Mouse (Mus musculus) MEL (cell line): ENCODE data around the gene Ikzf3.

ENCODE experiments used
- BHLHE40 ChIP-seq: IDR thresholded peaks from 2 replicates; pipeline ENCODE4 v1.6.1; 2012; ENCODE audit warnings: low read depth, mild to moderate bottlenecking, inconsistent platforms, low read length, improper control_type of control experiment, borderline replicate concordance
- CHD1 ChIP-seq: IDR thresholded peaks from 2 replicates; pipeline ENCODE4 v1.6.1; 2012; ENCODE audit warnings: low read depth, mild to moderate bottlenecking, inconsistent platforms, low read length, improper control_type of control experiment
- CTCF ChIP-seq, 3 experiments: IDR thresholded peaks in 2 of 3; conservative IDR thresholded peaks in 1 of 3; 2 replicates each; pipeline ENCODE4 v1.5.1; 2011 to 2012; ENCODE audit warnings: low read length in 3 of 3, low read depth in 2 of 3, mild to moderate bottlenecking in 2 of 3, improper control_type of control experiment in 1 of 3, inconsistent platforms in 1 of 3, mixed read lengths in 1 of 3, moderate library complexity in 1 of 3; ENCODE audit not compliant: control insufficient read depth in 1 of 3, insufficient read depth in 1 of 3, poor library complexity in 1 of 3, severe bottlenecking in 1 of 3
- ETS1 ChIP-seq: IDR thresholded peaks from 2 replicates; pipeline ENCODE4 v1.6.1; 2012; ENCODE audit warnings: low read depth, mild to moderate bottlenecking, inconsistent platforms, low read length, improper control_type of control experiment, moderate library complexity
- MAFK ChIP-seq: IDR thresholded peaks from 2 replicates; pipeline ENCODE4 v1.6.1; 2011; ENCODE audit warnings: low read depth, mild to moderate bottlenecking, low read length, improper control_type of control experiment, borderline replicate concordance
- MAZ ChIP-seq: IDR thresholded peaks from 2 replicates; pipeline ENCODE4 v1.6.1; 2012; ENCODE audit warnings: low read depth, mild to moderate bottlenecking, inconsistent platforms, low read length, improper control_type of control experiment
- POLR2A ChIP-seq, 2 experiments: IDR thresholded peaks; 2 replicates each; pipeline ENCODE4 v1.6.1; 2011 to 2012; ENCODE audit warnings: low read length in 2 of 2, mild to moderate bottlenecking in 2 of 2, control low read depth in 1 of 2, improper control_type of control experiment in 1 of 2, low read depth in 1 of 2, moderate library complexity in 1 of 2; ENCODE audit not compliant: control insufficient read depth in 1 of 2, insufficient read depth in 1 of 2, poor library complexity in 1 of 2
- POLR2AphosphoS5 ChIP-seq: IDR thresholded peaks from 2 replicates; pipeline ENCODE4 v1.6.1; 2012; ENCODE audit warnings: low read depth, borderline replicate concordance, mild to moderate bottlenecking, inconsistent platforms, low read length, moderate library complexity, mixed read lengths
- SMC3 ChIP-seq: IDR thresholded peaks from 2 replicates; pipeline ENCODE4 v1.6.1; 2011; ENCODE audit warnings: low read depth, low read length, improper control_type of control experiment
- TCF12 ChIP-seq: IDR thresholded peaks from 2 replicates; pipeline ENCODE4 v1.6.1; 2014; ENCODE audit warnings: low read depth, mild to moderate bottlenecking, inconsistent platforms, low read length, improper control_type of control experiment, moderate library complexity
- USF1 ChIP-seq: IDR thresholded peaks from 2 replicates; pipeline ENCODE4 v1.6.1; 2014; ENCODE audit warnings: low read depth, mild to moderate bottlenecking, inconsistent platforms, low read length, improper control_type of control experiment, moderate library complexity
- USF2 ChIP-seq, 2 experiments: IDR thresholded peaks; 2 replicates each; pipeline ENCODE4 v1.6.1; 2011 to 2012; ENCODE audit warnings: improper control_type of control experiment in 2 of 2, low read length in 2 of 2, borderline replicate concordance in 1 of 2, inconsistent platforms in 1 of 2, low read depth in 1 of 2, mild to moderate bottlenecking in 1 of 2; ENCODE audit not compliant: insufficient read depth in 1 of 2
- ZC3H11A ChIP-seq: IDR thresholded peaks from 2 replicates; pipeline ENCODE4 v1.6.1; 2012; ENCODE audit warnings: low read depth, mild to moderate bottlenecking, inconsistent platforms, low read length, improper control_type of control experiment

DNA sequence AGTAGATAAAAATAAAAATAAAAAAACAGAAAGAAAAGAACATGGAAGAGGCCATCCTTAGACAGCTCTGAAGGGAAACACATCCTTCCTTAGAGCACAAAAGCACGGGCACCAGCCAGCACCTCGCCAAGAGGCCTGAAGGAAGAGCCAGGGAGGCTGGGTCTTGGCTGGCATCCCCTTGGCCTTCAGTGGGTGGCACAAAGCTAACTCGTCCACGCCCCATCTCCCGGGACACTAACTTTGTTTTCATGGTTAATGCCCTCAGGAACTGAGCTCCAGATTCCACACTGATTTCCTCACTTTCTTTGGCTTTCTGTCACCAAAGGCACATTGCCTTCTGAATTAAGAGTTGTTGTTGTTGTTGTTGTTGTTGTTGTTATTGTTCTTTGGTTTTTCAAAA is 31.9 kb upstream of the Ikzf3 start:
- no peak for TF ChIP-seq CHD1
- no peak for TF ChIP-seq CTCF (IDR thresholded peaks at IDR 0.05 in 2 of 3, conservative IDR thresholded peaks at IDR 0.05 in 1 of 3; ENCODE audit: control insufficient read depth in 1 of 3, insufficient read depth in 1 of 3, low read depth in 2 of 3, low read length in 3 of 3, poor library complexity in 1 of 3, severe bottlenecking in 1 of 3)
- TF ChIP-seq BHLHE40: no peak
- TF ChIP-seq POLR2AphosphoS5: no peak
- TF ChIP-seq MAFK: no peak
- TF ChIP-seq POLR2A (IDR thresholded peaks at IDR 0.05; ENCODE audit: control insufficient read depth in 1 of 2, insufficient read depth in 1 of 2, low read depth in 1 of 2, low read length in 2 of 2, poor library complexity in 1 of 2): no peak
- no peak for TF ChIP-seq USF1
- TF ChIP-seq TCF12: no peak
- no peak for TF ChIP-seq SMC3
- no peak for TF ChIP-seq ZC3H11A
- TF ChIP-seq USF2 (IDR thresholded peaks at IDR 0.05; ENCODE audit: borderline replicate concordance in 1 of 2, insufficient read depth in 1 of 2, low read depth in 1 of 2, low read length in 2 of 2): no peak
- TF ChIP-seq ETS1: no peak
- TF ChIP-seq MAZ: no peak
